Mouse (Mus musculus) myocyte (in vitro differentiated cells): ENCODE results near the gene Ap5s1. TPM values are rescaled to one million over a fixed set of nuclear protein-coding genes. Genes with fewer than 3 reads are reported as not detected.

Experiments
- H3K27me3 ChIP-seq: one replicate; pipeline ENCODE4 v1.6.1; 2011; ENCODE audit not compliant: control insufficient read depth, insufficient read depth, insufficient read length
- H3K36me3 ChIP-seq: one replicate; pipeline ENCODE4 v1.6.1; 2011; ENCODE audit not compliant: control insufficient read depth, insufficient read depth
- H3K4me2 ChIP-seq: one replicate; pipeline ENCODE4 v1.6.1; 2011; ENCODE audit warnings: low read depth, control low read depth
- H3K4me3 ChIP-seq: one replicate; pipeline ENCODE4 v1.5.1; 2011; ENCODE audit warnings: mild to moderate bottlenecking, control low read depth, moderate library complexity
- H3K79me2 ChIP-seq: one replicate; pipeline ENCODE4 v1.6.1; 2011; ENCODE audit not compliant: control insufficient read depth, insufficient read depth
- H3ac ChIP-seq: one replicate; pipeline ENCODE4 v1.6.1; 2011; ENCODE audit not compliant: control insufficient read depth, insufficient read length
- CEBPB ChIP-seq: IDR thresholded peaks from 2 replicates; pipeline ENCODE4 v1.6.1; 2011; ENCODE audit warnings: mild to moderate bottlenecking, moderate library complexity; ENCODE audit not compliant: poor library complexity, insufficient read depth, severe bottlenecking
- E2F4 ChIP-seq: IDR thresholded peaks from one replicate; pipeline ENCODE4 v1.6.1; 2011; ENCODE audit warnings: mild to moderate bottlenecking, control low read depth, moderate library complexity; ENCODE audit not compliant: insufficient read depth
- MAX ChIP-seq: IDR thresholded peaks from one replicate; pipeline ENCODE4 v1.6.1; 2011; ENCODE audit warnings: low read depth, mild to moderate bottlenecking, control low read depth
- MYOD1 ChIP-seq, 3 experiments: IDR thresholded peaks; one replicate each; pipeline ENCODE4 v1.6.1; 2011; ENCODE audit warnings: control low read depth in 2 of 3, low read depth in 2 of 3, mild to moderate bottlenecking in 2 of 3, moderate library complexity in 1 of 3; ENCODE audit not compliant: insufficient read length in 2 of 3, control insufficient read depth in 1 of 3
- MYOG ChIP-seq, 3 experiments: IDR thresholded peaks; one replicate each; pipeline ENCODE4 v1.6.1; 2011; ENCODE audit warnings: control low read depth in 2 of 3, low read depth in 2 of 3, mild to moderate bottlenecking in 2 of 3; ENCODE audit not compliant: insufficient read length in 2 of 3, control insufficient read depth in 1 of 3, insufficient read depth in 1 of 3
- POLR2A ChIP-seq: IDR thresholded peaks from one replicate; pipeline ENCODE4 v1.6.1; 2011; ENCODE audit warnings: low read depth, mild to moderate bottlenecking, control low read depth, moderate library complexity; ENCODE audit not compliant: insufficient read length
- POLR2AphosphoS2 ChIP-seq: IDR thresholded peaks from one replicate; pipeline ENCODE4 v1.6.1; 2011; ENCODE audit warnings: low read depth, control low read depth; ENCODE audit not compliant: insufficient read length
- REST ChIP-seq: IDR thresholded peaks from one replicate; pipeline ENCODE4 v1.6.1; 2011; ENCODE audit warnings: mild to moderate bottlenecking, control low read depth, moderate library complexity; ENCODE audit not compliant: insufficient read depth, insufficient read length
- SRF ChIP-seq: IDR thresholded peaks from one replicate; pipeline ENCODE4 v1.6.1; 2011; ENCODE audit warnings: low read depth; ENCODE audit not compliant: control insufficient read depth, insufficient read length
- TCF12 ChIP-seq: IDR thresholded peaks from one replicate; pipeline ENCODE4 v1.6.1; 2011; ENCODE audit warnings: mild to moderate bottlenecking, control low read depth; ENCODE audit not compliant: poor library complexity, insufficient read depth, severe bottlenecking
- TCF3 ChIP-seq: IDR thresholded peaks from one replicate; pipeline ENCODE4 v1.6.1; 2011; ENCODE audit warnings: low read depth, control low read depth; ENCODE audit not compliant: insufficient read length
- USF1 ChIP-seq: IDR thresholded peaks from one replicate; pipeline ENCODE4 v1.6.1; 2011; ENCODE audit warnings: low read depth, mild to moderate bottlenecking, control low read depth, moderate library complexity
- polyA plus RNA-seq: library from polyadenylated mRNA; unstranded; fragments of >200 nt; fragmentation: generic; extraction: Trizol; gene quantifications from one replicate; pipeline ENCODE4 v1.2.1, GENCODE M21; 2012; ENCODE audit warnings: missing spikeins

Gene Ap5s1
- polyA plus RNA-seq, 1 experiment: 33.6 TPM

- peak overlapping the region; percentile 54 for H3K4me3 ChIP-seq
- H3K4me2 ChIP-seq: peak overlapping the region; percentile 98
- H3K36me3 ChIP-seq: peaks cover 10% of the 10 kb centered on the region
- peaks cover 21% of the 10 kb centered on the region for H3K79me2 ChIP-seq
- TF ChIP-seq POLR2A: peak; percentile 8
- no peak for TF ChIP-seq REST
- peak overlapping the region; percentile 14 for H3ac ChIP-seq
- no peaks in the 10 kb centered on the region for H3K27me3 ChIP-seq
These were observed 19.3 kb upstream of the Ap5s1 start for GRCm38 (mm10) chr2:131187602-131187922.

GRCm38 (mm10) chr2:131188311-131188710, 18.6 kb upstream of the Ap5s1 start:
- no peak overlapping the region for H3ac ChIP-seq
- peak overlapping the region; percentile 54 for H3K4me3 ChIP-seq
- peaks cover 18% of the 10 kb centered on the region for H3K36me3 ChIP-seq
- peaks cover 21% of the 10 kb centered on the region for H3K79me2 ChIP-seq
- TF ChIP-seq CEBPB (no peak), MYOG (IDR thresholded peaks at IDR 0.05; ENCODE audit: control insufficient read depth in 1 of 3, insufficient read depth in 1 of 3, insufficient read length in 2 of 3, low read depth in 2 of 3) (no peak), SRF (no peak), TCF3 (no peak), USF1 (no peak), REST (no peak), MYOD1 (IDR thresholded peaks at IDR 0.05; ENCODE audit: control insufficient read depth in 1 of 3, insufficient read length in 2 of 3, low read depth in 2 of 3) (no peak), POLR2A (no peak), TCF12 (no peak), MAX (no peak), E2F4 (no peak), POLR2AphosphoS2 (no peak)
- H3K4me2 ChIP-seq: peak overlapping the region; percentile 98
- H3K27me3 ChIP-seq: no peaks in the 10 kb centered on the region

GRCm38 (mm10) chr2:131189521-131190309, 17.2 kb upstream of the Ap5s1 start:
- no peak overlapping the region for H3ac ChIP-seq
- peak overlapping the region; percentile 98 for H3K4me2 ChIP-seq
- H3K36me3 ChIP-seq: peaks cover 30% of the 10 kb centered on the region
- no peaks in the 10 kb centered on the region for H3K27me3 ChIP-seq
- TF ChIP-seq MYOG (IDR thresholded peaks at IDR 0.05; ENCODE audit: control insufficient read depth in 1 of 3, insufficient read depth in 1 of 3, insufficient read length in 2 of 3, low read depth in 2 of 3) (peak; percentile 77 to 96 (median 94)), REST (no peak), TCF3 (peak; percentile 87), MAX (no peak), TCF12 (peak; percentile 85), POLR2A (no peak), POLR2AphosphoS2 (peak; percentile 46), MYOD1 (IDR thresholded peaks at IDR 0.05; ENCODE audit: control insufficient read depth in 1 of 3, insufficient read length in 2 of 3, low read depth in 2 of 3) (peak; percentile 94 to 100 (median 98)), USF1 (no peak), CEBPB (no peak), E2F4 (no peak), SRF (no peak)
- H3K79me2 ChIP-seq: peaks cover 21% of the 10 kb centered on the region
- no peak overlapping the region for H3K4me3 ChIP-seq

- no peak overlapping the region for H3ac ChIP-seq
- H3K79me2 ChIP-seq: peaks cover 21% of the 10 kb centered on the region
- H3K27me3 ChIP-seq: no peaks in the 10 kb centered on the region
- no peak overlapping the region for H3K4me3 ChIP-seq
- H3K4me2 ChIP-seq: peak overlapping the region; percentile 98
- peak; percentile 16 for TF ChIP-seq TCF12
- no peak for TF ChIP-seq MYOG (IDR thresholded peaks at IDR 0.05; ENCODE audit: control insufficient read depth in 1 of 3, insufficient read depth in 1 of 3, insufficient read length in 2 of 3, low read depth in 2 of 3)
- no peak for TF ChIP-seq USF1
- peak in 2 of 3 experiments; percentile 49 to 56 for TF ChIP-seq MYOD1 (IDR thresholded peaks at IDR 0.05; ENCODE audit: control insufficient read depth in 1 of 3, insufficient read length in 2 of 3, low read depth in 2 of 3)
- no peak for TF ChIP-seq POLR2AphosphoS2
- TF ChIP-seq MAX: no peak
- H3K36me3 ChIP-seq: peaks cover 32% of the 10 kb centered on the region
These were observed 16.4 kb upstream of the Ap5s1 start for GRCm38 (mm10) chr2:131190344-131191004.

GRCm38 (mm10) chr2:131191005-131191390, 15.9 kb upstream of the Ap5s1 start:
- Histone ChIP-seq H3K27me3 (no peaks in the 10 kb centered on the region), H3K4me2 (no peak overlapping the region), H3ac (no peak overlapping the region), H3K79me2 (peaks cover 21% of the 10 kb centered on the region), H3K4me3 (no peak overlapping the region), H3K36me3 (peaks cover 36% of the 10 kb centered on the region)
- TF ChIP-seq TCF12: no peak
- no peak for TF ChIP-seq MYOD1 (IDR thresholded peaks at IDR 0.05; ENCODE audit: control insufficient read depth in 1 of 3, insufficient read length in 2 of 3, low read depth in 2 of 3)
- no peak for TF ChIP-seq POLR2AphosphoS2
- no peak for TF ChIP-seq CEBPB
- TF ChIP-seq USF1: no peak
- TF ChIP-seq REST: no peak
- TF ChIP-seq E2F4: no peak
- no peak for TF ChIP-seq MYOG (IDR thresholded peaks at IDR 0.05; ENCODE audit: control insufficient read depth in 1 of 3, insufficient read depth in 1 of 3, insufficient read length in 2 of 3, low read depth in 2 of 3)
- TF ChIP-seq SRF: no peak
- TF ChIP-seq POLR2A: no peak
- no peak for TF ChIP-seq MAX
- TF ChIP-seq TCF3: no peak
